Mouse (Mus musculus) ES-Bruce4 (cell line): ENCODE measurements around the gene Cept1. TPM values are rescaled to one million over a fixed set of nuclear protein-coding genes. Genes with fewer than 3 reads are reported as not detected.

Source experiments
- H3K27ac ChIP-seq: 2 replicates; pipeline ENCODE4 v1.5.1; 2012; ENCODE audit warnings: low read length, inconsistent platforms; ENCODE audit not compliant: insufficient read depth
- H3K27me3 ChIP-seq: 2 replicates; pipeline ENCODE4 v1.6.1; 2012; ENCODE audit warnings: mild to moderate bottlenecking, low read length, inconsistent platforms; ENCODE audit not compliant: control insufficient read depth, poor library complexity, insufficient read depth, severe bottlenecking
- H3K36me3 ChIP-seq: 2 replicates; pipeline ENCODE4 v1.6.1; 2012; ENCODE audit warnings: inconsistent platforms, mild to moderate bottlenecking, low read length, moderate library complexity; ENCODE audit not compliant: control insufficient read depth, poor library complexity, insufficient read depth, severe bottlenecking
- H3K4me1 ChIP-seq: one replicate; pipeline ENCODE4 v1.8.1; 2011; ENCODE audit warnings: low read length; ENCODE audit not compliant: control insufficient read depth, insufficient read depth
- H3K4me3 ChIP-seq: 2 replicates; pipeline ENCODE4 v1.5.1; 2011; ENCODE audit warnings: low read depth, mild to moderate bottlenecking, low read length
- H3K9ac ChIP-seq: 2 replicates; pipeline ENCODE4 v1.6.1; 2012; ENCODE audit warnings: low read depth, mild to moderate bottlenecking, inconsistent platforms; ENCODE audit not compliant: poor library complexity, severe bottlenecking
- H3K9me3 ChIP-seq: replicated peaks from 2 replicates; pipeline ENCODE4 v1.6.1; 2012; ENCODE audit warnings: mild to moderate bottlenecking, low read length, inconsistent platforms; ENCODE audit not compliant: control insufficient read depth, poor library complexity, insufficient read depth, severe bottlenecking
- CTCF ChIP-seq: IDR thresholded peaks from one replicate; pipeline ENCODE4 v1.8.1; 2011; ENCODE audit warnings: low read depth, low read length
- EP300 ChIP-seq: IDR thresholded peaks from 2 replicates; pipeline ENCODE4 v1.6.1; 2011; ENCODE audit warnings: low read depth, low read length; ENCODE audit not compliant: insufficient read depth
- POLR2A ChIP-seq: IDR thresholded peaks from one replicate; pipeline ENCODE4 v1.8.1; 2011; ENCODE audit warnings: low read length; ENCODE audit not compliant: insufficient read depth
- polyA plus RNA-seq: library from polyadenylated mRNA; stranded (reverse); fragments of >200 nt; gene quantifications from 2 replicates; pipeline ENCODE4 v1.2.4, GENCODE M21; 2011; ENCODE audit warnings: low read depth; ENCODE audit not compliant: missing spikeins, insufficient read depth, insufficient read length

Gene Cept1
- polyA plus RNA-seq, 1 experiment = 53.9 TPM

- no peaks in the 10 kb centered on the region for H3K4me1 ChIP-seq
- TF ChIP-seq CTCF = no peak
- TF ChIP-seq EP300 = no peak
- TF ChIP-seq POLR2A = no peak
- no peaks in the 10 kb centered on the region for H3K27me3 ChIP-seq
- no peaks in the 10 kb centered on the region for H3K9me3 ChIP-seq
- no peak overlapping the region for H3K27ac ChIP-seq
- no peak overlapping the region for H3K4me3 ChIP-seq
- no peak overlapping the region for H3K9ac ChIP-seq
- no peaks in the 10 kb centered on the region for H3K36me3 ChIP-seq
These were observed 19.6 kb downstream of the Cept1 start for GRCm38 (mm10) chr3:106528032-106528431.

DNA sequence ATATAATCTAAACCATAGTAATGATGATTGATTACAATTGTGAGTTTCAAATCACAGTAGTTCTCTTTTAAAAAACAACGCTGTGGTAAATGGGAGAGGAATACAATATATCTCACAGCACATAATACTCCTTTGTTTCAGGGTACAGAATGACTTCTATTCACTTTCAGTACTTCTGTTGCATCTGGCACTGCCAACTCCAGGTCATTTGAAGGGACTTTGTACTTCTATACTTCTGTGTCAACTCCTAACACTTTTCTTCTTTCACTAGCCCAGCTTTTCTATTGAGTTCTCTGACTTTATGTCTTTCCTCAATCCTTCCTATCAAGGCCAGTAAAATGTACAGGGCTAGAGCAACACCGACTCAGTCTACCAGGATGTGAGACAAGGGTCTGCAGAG lies 21.2 kb downstream of the Cept1 start:
- Histone ChIP-seq H3K4me3 (no peak overlapping the region), H3K36me3 (no peaks in the 10 kb centered on the region), H3K27me3 (no peaks in the 10 kb centered on the region), H3K27ac (no peak overlapping the region), H3K9me3 (no peaks in the 10 kb centered on the region), H3K4me1 (no peaks in the 10 kb centered on the region), H3K9ac (no peak overlapping the region)
- TF ChIP-seq EP300 = no peak
- no peak for TF ChIP-seq CTCF
- no peak for TF ChIP-seq POLR2A

- Histone ChIP-seq H3K4me1 (no peaks in the 10 kb centered on the region), H3K9ac (no peak overlapping the region)
- no peak for TF ChIP-seq EP300
- no peak for TF ChIP-seq CTCF
These were observed 24.9 kb downstream of the Cept1 start for GRCm38 (mm10) chr3:106522730-106523129.

GRCm38 (mm10) chr3:106515016-106515415 lies 32.6 kb downstream of the Cept1 start:
- no peak overlapping the region for H3K4me3 ChIP-seq
- no peaks in the 10 kb centered on the region for H3K27me3 ChIP-seq
- H3K9me3 ChIP-seq = no peaks in the 10 kb centered on the region
- H3K4me1 ChIP-seq = no peaks in the 10 kb centered on the region
- H3K36me3 ChIP-seq = no peaks in the 10 kb centered on the region
- H3K27ac ChIP-seq = no peak overlapping the region
- TF ChIP-seq EP300 (no peak), CTCF (no peak), POLR2A (no peak)
- H3K9ac ChIP-seq = no peak overlapping the region

More at GRCm38 (mm10) chr3:106522730-106523129, 24.9 kb downstream of the Cept1 start:
- Histone ChIP-seq H3K27ac (no peak overlapping the region), H3K36me3 (no peaks in the 10 kb centered on the region), H3K4me3 (no peak overlapping the region), H3K27me3 (no peaks in the 10 kb centered on the region), H3K9me3 (no peaks in the 10 kb centered on the region)

GRCm38 (mm10) chr3:106510669-106511068 lies 36.9 kb downstream of the Cept1 start:
- TF ChIP-seq POLR2A (no peak), EP300 (no peak), CTCF (no peak)
- no peaks in the 10 kb centered on the region for H3K9me3 ChIP-seq
- H3K27me3 ChIP-seq = no peaks in the 10 kb centered on the region
- no peak overlapping the region for H3K27ac ChIP-seq
- no peak overlapping the region for H3K4me3 ChIP-seq
- no peaks in the 10 kb centered on the region for H3K36me3 ChIP-seq
- H3K9ac ChIP-seq = no peak overlapping the region
- H3K4me1 ChIP-seq = no peaks in the 10 kb centered on the region

DNA sequence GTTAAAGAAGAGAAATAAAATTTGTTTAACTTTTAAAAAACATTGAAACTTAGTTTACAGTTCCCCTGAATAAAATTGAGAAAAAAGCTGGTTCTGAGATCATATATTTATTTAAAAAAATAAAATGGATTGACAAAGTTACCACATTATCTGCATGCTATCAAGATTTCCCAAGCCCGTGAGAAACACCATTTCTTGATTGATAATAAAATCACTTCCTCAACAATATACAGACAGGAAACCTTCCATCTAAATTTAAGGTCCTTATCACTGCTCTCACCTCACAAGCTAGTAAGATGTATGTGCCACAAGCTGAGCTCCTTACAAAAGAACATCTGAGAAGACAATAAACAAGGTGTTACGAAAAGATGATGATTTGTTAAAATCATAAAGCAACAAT lies 44.7 kb downstream of the Cept1 start:
- TF ChIP-seq CTCF (no peak), POLR2A (no peak), EP300 (no peak)
- no peaks in the 10 kb centered on the region for H3K4me1 ChIP-seq
- H3K9ac ChIP-seq = no peak overlapping the region
- no peaks in the 10 kb centered on the region for H3K9me3 ChIP-seq
- H3K27ac ChIP-seq = no peak overlapping the region
- H3K36me3 ChIP-seq = no peaks in the 10 kb centered on the region
- H3K4me3 ChIP-seq = no peak overlapping the region
- H3K27me3 ChIP-seq = no peaks in the 10 kb centered on the region; the same call in 1 of the 2 replicates
